Mouse (Mus musculus): ENCODE measurements around the gene Amfr. TPM values are rescaled to one million over a fixed set of nuclear protein-coding genes. Genes with fewer than 3 reads are reported as not detected.

Gene Amfr
- polyA plus RNA-seq, 1 experiment from 2014 or later = 61.8 TPM

DNA sequence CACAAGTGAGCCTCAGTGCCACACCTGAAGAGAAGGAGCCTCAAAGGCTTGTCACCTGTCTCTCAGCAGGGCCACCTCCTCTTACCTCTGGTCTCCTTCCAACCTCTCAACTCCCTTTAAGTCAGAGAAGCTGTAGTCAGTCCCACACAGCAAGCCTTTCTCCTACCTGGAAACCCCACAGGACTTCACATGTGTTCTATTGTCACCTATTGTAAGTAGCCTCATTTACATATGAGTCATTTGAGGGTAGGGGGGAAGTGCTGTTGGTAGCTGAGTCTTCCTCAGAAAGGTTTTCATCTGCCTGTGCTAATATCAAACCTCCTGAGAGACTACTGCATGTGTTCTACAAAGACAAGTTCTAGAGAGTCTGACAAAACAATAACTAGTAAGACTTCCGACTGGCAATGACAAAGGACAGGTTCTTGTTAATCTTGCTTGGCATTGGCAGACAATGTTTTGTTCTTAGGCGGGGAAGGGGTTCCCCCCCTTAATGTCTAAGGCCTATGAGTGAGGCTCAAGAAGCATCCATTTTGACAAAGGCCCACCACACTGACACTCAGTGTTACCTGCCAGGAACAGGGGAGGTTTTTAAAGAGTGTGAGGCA is 2.4 kb downstream of the Amfr start:
- Histone ChIP-seq H3K27me3 (replicated peaks; ENCODE audit: control insufficient read depth, insufficient read depth, low read length) (no peaks in the 10 kb centered on the region), H3K4me3 (ENCODE audit: low read depth, low read length) (no peak overlapping the region), H3K9ac (ENCODE audit: low read depth, low read length) (no peak overlapping the region), H3K4me2 (replicated peaks; ENCODE audit: low read depth) (peak overlapping the region; percentile 100), H3K27ac (ENCODE audit: low read depth, low read length) (no peak overlapping the region), H3K4me1 (replicated peaks; ENCODE audit: control insufficient read depth, insufficient read depth, low read length) (peaks cover 11% of the 10 kb centered on the region; the same call in 1 of the 2 replicates), H3K36me3 (ENCODE audit: control insufficient read depth, insufficient read depth) (no peaks in the 10 kb centered on the region; the same call in none of the 2 replicates), H3K9me3 (ENCODE audit: control insufficient read depth) (no peaks in the 10 kb centered on the region)
- WGBS = 54% methylated on average over 2 of the region's 2 CpGs
- no peak for TF ChIP-seq CTCF (IDR thresholded peaks at IDR 0.05; ENCODE audit: low read depth)
- ATAC-seq = no peak

DNA sequence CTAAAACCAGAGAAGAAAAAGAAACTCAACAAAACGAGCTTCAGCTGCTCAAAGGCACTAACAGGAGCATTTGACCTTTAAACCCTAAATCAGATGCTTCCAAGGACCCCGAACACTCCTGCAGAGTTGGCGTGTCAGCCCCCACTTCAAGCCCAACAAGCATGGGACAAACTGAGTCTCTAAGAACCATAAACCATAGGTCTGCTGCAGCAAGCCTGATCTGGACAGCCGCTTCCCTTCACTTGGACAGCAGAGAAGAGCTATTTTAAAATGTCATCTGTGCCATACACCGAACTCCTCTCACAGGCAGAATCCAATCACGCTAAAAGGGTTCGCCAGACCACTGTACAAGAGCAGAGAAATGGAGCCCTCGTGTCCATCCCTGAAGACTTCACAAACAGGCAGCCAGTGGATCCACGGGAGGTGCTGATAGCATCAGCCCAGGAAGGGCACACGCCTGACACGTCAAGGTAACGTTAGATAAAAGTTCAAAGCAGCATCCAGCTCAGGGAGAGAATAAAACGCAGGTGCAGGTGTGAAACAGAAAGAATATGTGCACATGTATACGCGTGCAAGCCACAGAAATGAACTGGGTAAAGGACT is 3.3 kb downstream of the Amfr start:
- ATAC-seq = no peak
- Histone ChIP-seq H3K4me2 (replicated peaks; ENCODE audit: low read depth) (peak overlapping the region; percentile 25), H3K27me3 (replicated peaks; ENCODE audit: control insufficient read depth, insufficient read depth, low read length) (no peaks in the 10 kb centered on the region), H3K36me3 (ENCODE audit: control insufficient read depth, insufficient read depth) (peaks cover 4% of the 10 kb centered on the region), H3K4me3 (ENCODE audit: low read depth, low read length) (no peak overlapping the region), H3K9me3 (ENCODE audit: control insufficient read depth) (no peaks in the 10 kb centered on the region), H3K4me1 (replicated peaks; ENCODE audit: control insufficient read depth, insufficient read depth, low read length) (peaks cover 11% of the 10 kb centered on the region; the same call in 1 of the 2 replicates), H3K27ac (ENCODE audit: low read depth, low read length) (no peak overlapping the region), H3K9ac (ENCODE audit: low read depth, low read length) (no peak overlapping the region)
- TF ChIP-seq CTCF (IDR thresholded peaks at IDR 0.05; ENCODE audit: low read depth) = no peak
- WGBS = 37% methylated on average over 15 of the region's 15 CpGs

DNA sequence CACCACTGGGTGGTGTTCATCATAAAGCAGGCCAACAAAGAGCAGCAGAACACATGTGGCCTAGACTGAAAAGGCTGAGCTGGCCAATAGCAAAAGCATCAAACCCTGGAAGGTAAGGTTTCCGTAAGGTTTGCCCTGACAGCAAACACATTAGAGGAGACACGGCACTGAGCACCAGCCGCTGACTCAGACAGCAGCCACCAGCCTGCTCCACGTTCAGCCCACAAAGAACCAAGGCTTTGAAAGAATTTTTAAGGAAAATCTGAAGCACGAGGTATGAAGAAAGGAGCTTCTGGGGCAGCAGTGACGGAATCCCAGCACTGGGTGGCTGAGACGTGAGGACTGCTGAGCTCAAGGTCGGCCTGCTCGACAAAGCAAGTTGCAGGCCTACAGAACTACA is 8.5 kb downstream of the Amfr start:
- 89% methylated on average over 9 of the region's 9 CpGs for whole genome bisulfite sequencing

DNA sequence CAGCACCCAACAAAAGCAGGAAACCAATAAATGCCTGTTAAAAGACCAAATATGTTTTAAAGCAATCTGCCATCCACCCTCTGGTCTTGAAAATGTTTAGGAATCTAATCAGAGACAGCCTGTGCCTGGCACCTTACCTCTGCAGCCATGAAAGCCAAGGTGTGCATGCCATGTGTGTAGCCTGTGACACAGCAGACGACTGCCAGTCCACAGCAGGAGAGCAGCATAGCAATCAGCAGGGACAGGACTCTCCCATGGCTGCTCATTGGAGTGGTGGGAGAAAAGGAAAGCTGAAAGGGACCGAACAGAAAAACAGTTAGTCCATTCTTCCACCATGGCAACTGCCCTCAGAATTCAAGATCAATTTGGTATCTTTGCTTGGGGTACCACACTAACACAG is 13.7 kb downstream of the Amfr start:
- ATAC-seq = no peak
- WGBS = 89% methylated on average over 2 of the region's 2 CpGs
- H3K27ac ChIP-seq (ENCODE audit: low read depth, low read length) = no peak overlapping the region
- H3K4me1 ChIP-seq (replicated peaks; ENCODE audit: control insufficient read depth, insufficient read depth, low read length) = no peaks in the 10 kb centered on the region
- H3K27me3 ChIP-seq (replicated peaks; ENCODE audit: control insufficient read depth, insufficient read depth, low read length) = no peaks in the 10 kb centered on the region
- H3K36me3 ChIP-seq (ENCODE audit: control insufficient read depth, insufficient read depth) = peaks cover 54% of the 10 kb centered on the region
- TF ChIP-seq CTCF (IDR thresholded peaks at IDR 0.05; ENCODE audit: low read depth) = no peak
- no peak overlapping the region for H3K9ac ChIP-seq (ENCODE audit: low read depth, low read length)
- H3K4me2 ChIP-seq (replicated peaks; ENCODE audit: low read depth) = no peak overlapping the region
- no peaks in the 10 kb centered on the region for H3K9me3 ChIP-seq (ENCODE audit: control insufficient read depth)
- H3K4me3 ChIP-seq (ENCODE audit: low read depth, low read length) = no peak overlapping the region

More for the DNA sequence above, 8.5 kb downstream of the Amfr start:
- Histone ChIP-seq H3K27ac (ENCODE audit: low read depth, low read length) (no peak overlapping the region), H3K4me3 (ENCODE audit: low read depth, low read length) (no peak overlapping the region), H3K4me2 (replicated peaks; ENCODE audit: low read depth) (no peak overlapping the region), H3K36me3 (ENCODE audit: control insufficient read depth, insufficient read depth) (peaks cover 34% of the 10 kb centered on the region), H3K9ac (ENCODE audit: low read depth, low read length) (no peak overlapping the region), H3K9me3 (ENCODE audit: control insufficient read depth) (no peaks in the 10 kb centered on the region), H3K27me3 (replicated peaks; ENCODE audit: control insufficient read depth, insufficient read depth, low read length) (no peaks in the 10 kb centered on the region), H3K4me1 (replicated peaks; ENCODE audit: control insufficient read depth, insufficient read depth, low read length) (0 out of 2 replicates have a peak, but pooled peaks cover 2% of the 10 kb centered on the region)
- no peak for ATAC-seq
- TF ChIP-seq CTCF (IDR thresholded peaks at IDR 0.05; ENCODE audit: low read depth) = no peak

DNA sequence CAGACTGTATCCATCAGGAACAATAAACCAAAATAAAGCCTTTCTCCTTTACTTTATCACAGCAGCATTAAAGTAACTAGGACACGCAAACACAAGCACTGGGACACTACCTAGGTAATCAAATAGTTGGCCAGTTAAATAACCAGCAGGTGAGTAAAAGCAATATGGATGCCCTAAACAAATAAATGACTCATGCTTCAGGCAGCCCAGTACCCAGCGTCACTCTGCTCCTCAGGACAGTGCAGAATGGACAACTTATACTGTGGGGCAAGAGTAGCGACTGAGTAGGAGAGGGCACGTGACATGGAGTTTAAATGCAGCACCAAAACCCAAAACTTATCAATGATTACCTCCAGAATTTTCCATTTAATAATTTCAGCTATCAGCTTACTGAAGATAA is 22.9 kb downstream of the Amfr start:
- peak; percentile 65; the same call in 1 of the 2 replicates for ATAC-seq
- Histone ChIP-seq H3K4me3 (ENCODE audit: low read depth, low read length) (no peak overlapping the region), H3K4me1 (replicated peaks; ENCODE audit: control insufficient read depth, insufficient read depth, low read length) (no peaks in the 10 kb centered on the region), H3K27ac (ENCODE audit: low read depth, low read length) (no peak overlapping the region), H3K27me3 (replicated peaks; ENCODE audit: control insufficient read depth, insufficient read depth, low read length) (no peaks in the 10 kb centered on the region), H3K4me2 (replicated peaks; ENCODE audit: low read depth) (no peak overlapping the region), H3K9ac (ENCODE audit: low read depth, low read length) (no peak overlapping the region), H3K9me3 (ENCODE audit: control insufficient read depth) (no peaks in the 10 kb centered on the region), H3K36me3 (ENCODE audit: control insufficient read depth, insufficient read depth) (peaks cover 50% of the 10 kb centered on the region)
- TF ChIP-seq CTCF (IDR thresholded peaks at IDR 0.05; ENCODE audit: low read depth) = no peak
- 61% methylated on average over 4 of the region's 4 CpGs for WGBS

DNA sequence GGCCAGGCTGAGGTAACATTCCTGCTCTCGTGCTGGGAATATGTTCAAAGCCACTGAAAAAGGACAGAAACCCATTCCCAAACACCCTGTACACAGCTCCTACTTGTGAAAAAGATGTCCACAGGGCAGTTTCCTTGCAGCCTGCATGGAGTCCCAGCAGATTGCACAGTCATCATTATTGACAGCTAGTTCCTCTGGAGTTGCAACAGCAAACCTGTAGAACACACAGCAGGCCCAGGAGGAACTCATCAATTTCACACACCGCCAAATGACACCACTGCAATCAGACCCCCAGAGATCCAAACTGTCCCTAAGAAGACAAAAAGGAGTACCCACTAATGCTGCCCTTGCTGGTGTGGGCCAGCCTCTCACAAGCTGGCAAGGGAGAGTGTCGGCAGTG is 27.9 kb downstream of the Amfr start:
- no peak overlapping the region for H3K27ac ChIP-seq (ENCODE audit: low read depth, low read length)
- TF ChIP-seq CTCF (IDR thresholded peaks at IDR 0.05; ENCODE audit: low read depth) = no peak
- no peak overlapping the region for H3K4me3 ChIP-seq (ENCODE audit: low read depth, low read length)
- no peak overlapping the region for H3K9ac ChIP-seq (ENCODE audit: low read depth, low read length)
- H3K4me2 ChIP-seq (replicated peaks; ENCODE audit: low read depth) = no peak overlapping the region
- H3K36me3 ChIP-seq (ENCODE audit: control insufficient read depth, insufficient read depth) = peaks cover 75% of the 10 kb centered on the region
- no peaks in the 10 kb centered on the region for H3K4me1 ChIP-seq (replicated peaks; ENCODE audit: control insufficient read depth, insufficient read depth, low read length)
- no peak for ATAC-seq
- no peaks in the 10 kb centered on the region for H3K27me3 ChIP-seq (replicated peaks; ENCODE audit: control insufficient read depth, insufficient read depth, low read length)
- H3K9me3 ChIP-seq (ENCODE audit: control insufficient read depth) = no peaks in the 10 kb centered on the region
- 85% methylated on average over 3 of the region's 3 CpGs for WGBS

All from intestine, postnatal 0 days (tissue).